In genomic region chr8:122725187-122725586, GRCm38 (mm10) we compare ENCODE assay signal across 18 mouse cellular contexts.
"Had no signal": no experiment of that assay in that cellular context is flagged by ENCODE, and none has a peak within 500 bp of the region (broad histone marks: within the 10 kb centered on the region; RNA-seq: fewer than 3 reads in every experiment).

No protein-coding gene starts in this region.

- H3K9me3 ChIP-seq: midbrain, embryonic 10.5 days; midbrain, embryonic 12.5 days; neural tube, embryonic 13.5 days; neural tube, embryonic 15.5 days had no signal

- DNase-seq: lung, adult 18-20 months; lung, embryonic 14.5 days; lung, postnatal 10 days; lung, postnatal 4 days; midbrain, embryonic 14.5 days; retina, postnatal 1 day; right cerebral cortex, adult 18-20 months; right cerebral cortex, postnatal 25 days; right cerebral cortex, postnatal 4 days; spleen, adult 18-20 months; thymus, adult 18-20 months; thymus, postnatal 14 days had no signal

- H3K27ac ChIP-seq: midbrain, embryonic 10.5 days; midbrain, embryonic 12.5 days; neural tube, embryonic 13.5 days; neural tube, embryonic 15.5 days had no signal

- H3K36me3 ChIP-seq: midbrain, embryonic 10.5 days; midbrain, embryonic 12.5 days; neural tube, embryonic 13.5 days; neural tube, embryonic 15.5 days had no signal

- ATAC-seq: midbrain, embryonic 16.5 days had no signal

- H3K4me3 ChIP-seq: midbrain, embryonic 10.5 days; midbrain, embryonic 12.5 days; myocyte; neural tube, embryonic 13.5 days; neural tube, embryonic 15.5 days had no signal
